Mouse (Mus musculus): Measurements from ENCODE around the gene Gm10665. TPM values are rescaled to one million over a fixed set of nuclear protein-coding genes. Genes with fewer than 3 reads are reported as not detected.
"Not testable (repeated sequence)": the region's sequence is repeated elsewhere in the genome, so short reads cannot be mapped to it uniquely, and the experiment has no call there.

Gm10665 gene
- polyA plus RNA-seq (2015; fragmentation: Nextera tagmentation; extraction: Ambion mirVana): not detected in 2 replicates

- H3K27me3 ChIP-seq; H3K4me1 ChIP-seq (replicated peaks); H3K27ac ChIP-seq; H3K4me3 ChIP-seq; H3K36me3 ChIP-seq; H3K9ac ChIP-seq; H3K4me2 ChIP-seq; H3K9me3 ChIP-seq (replicated peaks); ATAC-seq (replicated peaks; ENCODE audit: insufficient number of reproducible peaks, insufficient read depth, low FRiP score, low read depth): not testable (repeated sequence)
- no CpG with 5 or more reads among the region's 5 CpGs for WGBS
Measured at GRCm38 (mm10) chr7:22463975-22464374, at the start of gene Gm10665. Gene Gm10665, minus strand, starts transcription at chr7:22464075.

DNA sequence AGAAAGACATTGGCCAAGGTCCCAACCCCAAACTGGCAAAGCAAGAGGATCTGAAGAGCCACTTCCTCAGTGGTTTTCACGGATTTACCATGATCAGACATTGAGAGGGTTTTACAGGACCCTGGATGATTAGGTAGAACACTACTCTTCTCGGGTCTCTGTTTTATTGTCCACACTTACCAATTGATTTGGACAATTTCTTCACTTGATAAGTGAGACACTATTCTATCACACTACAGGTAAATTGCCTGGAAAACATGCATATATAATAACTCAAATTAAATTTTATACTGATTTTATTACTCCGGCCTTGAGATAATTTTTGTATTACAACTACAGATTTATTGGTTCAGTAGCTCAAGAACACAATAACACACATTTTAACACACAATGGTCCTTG is 35.7 kb upstream of the Gm10665 start, which contains the start of gene Vmn1r151:
TSS of gene Vmn1r151 (minus strand) at position 101 of the 400 bp plus-strand sequence.
- H3K4me3 ChIP-seq; H3K4me1 ChIP-seq (replicated peaks); ATAC-seq (replicated peaks; ENCODE audit: insufficient number of reproducible peaks, insufficient read depth, low FRiP score, low read depth); H3K9ac ChIP-seq; H3K9me3 ChIP-seq (replicated peaks); H3K27ac ChIP-seq; H3K4me2 ChIP-seq; H3K36me3 ChIP-seq; H3K27me3 ChIP-seq: not testable (repeated sequence)
- 23% methylated on average over 2 of the region's 3 CpGs for WGBS

GRCm38 (mm10) chr7:22438129-22438528 is 25.7 kb downstream of the Gm10665 start, which contains the start of gene Vmn1r149:
Gene Vmn1r149, minus strand, starts transcription at chr7:22438229.
- not testable (repeated sequence) for H3K27ac ChIP-seq; H3K9me3 ChIP-seq (replicated peaks); H3K36me3 ChIP-seq; H3K27me3 ChIP-seq; H3K9ac ChIP-seq; ATAC-seq (replicated peaks; ENCODE audit: insufficient number of reproducible peaks, insufficient read depth, low FRiP score, low read depth); H3K4me3 ChIP-seq; H3K4me1 ChIP-seq (replicated peaks); H3K4me2 ChIP-seq
- WGBS: no CpG with 5 or more reads among the region's 2 CpGs

DNA sequence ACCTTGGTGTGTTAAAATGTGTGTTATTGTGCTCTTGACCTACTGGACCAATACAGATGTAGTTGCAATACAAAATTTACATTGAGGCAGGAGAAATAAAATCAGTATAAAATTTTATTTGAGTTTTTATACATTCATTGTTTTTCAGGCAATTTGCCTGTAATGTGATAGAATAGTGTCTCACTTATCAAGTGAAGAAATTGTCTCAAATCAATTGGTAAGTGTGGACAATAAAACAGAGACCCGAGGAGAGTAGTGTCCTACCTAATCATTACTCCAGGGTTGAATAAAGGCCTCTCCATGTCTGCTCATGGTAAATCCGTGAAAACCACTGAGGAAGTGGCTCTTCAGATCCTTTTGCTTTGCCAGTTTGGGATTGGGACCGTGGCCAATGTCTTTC is 50.6 kb downstream of the Gm10665 start, which contains the start of gene Vmn1r148:
TSS of gene Vmn1r148 (plus strand) at position 301 of the 400 bp plus-strand sequence.
- not testable (repeated sequence) for H3K4me3 ChIP-seq; H3K4me2 ChIP-seq; H3K9ac ChIP-seq; H3K36me3 ChIP-seq; H3K9me3 ChIP-seq (replicated peaks); ATAC-seq (replicated peaks; ENCODE audit: insufficient number of reproducible peaks, insufficient read depth, low FRiP score, low read depth); H3K27me3 ChIP-seq; H3K27ac ChIP-seq; H3K4me1 ChIP-seq (replicated peaks)
- no CpG with 5 or more reads among the region's 3 CpGs for WGBS

Other genes starting within 250 kb of the Gm10665 start
- not detected in 2 replicates for gene Gm8453, start 234.6 kb downstream of the Gm10665 start, polyA plus RNA-seq (2015; fragmentation: Nextera tagmentation; extraction: Ambion mirVana)
- not detected in 2 replicates for gene Gm4187, start 134.4 kb downstream of the Gm10665 start, polyA plus RNA-seq (2015; fragmentation: Nextera tagmentation; extraction: Ambion mirVana)
- not detected in 2 replicates for gene Gm8660, start 93.0 kb downstream of the Gm10665 start, polyA plus RNA-seq (2015; fragmentation: Nextera tagmentation; extraction: Ambion mirVana)
- gene Vmn1r148, start 50.5 kb downstream of the Gm10665 start, polyA plus RNA-seq (2015; fragmentation: Nextera tagmentation; extraction: Ambion mirVana): not detected in 2 replicates
- gene Vmn1r149, start 25.8 kb downstream of the Gm10665 start, polyA plus RNA-seq (2015; fragmentation: Nextera tagmentation; extraction: Ambion mirVana): not detected in 2 replicates
- not detected in 2 replicates for gene Vmn1r151, start 35.6 kb upstream of the Gm10665 start, polyA plus RNA-seq (2015; fragmentation: Nextera tagmentation; extraction: Ambion mirVana)
- gene Vmn1r152, start 58.9 kb upstream of the Gm10665 start, polyA plus RNA-seq (2015; fragmentation: Nextera tagmentation; extraction: Ambion mirVana): not detected in 2 replicates
- not detected in 2 replicates for gene Gm8677, start 70.8 kb upstream of the Gm10665 start, polyA plus RNA-seq (2015; fragmentation: Nextera tagmentation; extraction: Ambion mirVana)
- gene Gm4201, start 101.3 kb upstream of the Gm10665 start, polyA plus RNA-seq (2015; fragmentation: Nextera tagmentation; extraction: Ambion mirVana): not detected in 2 replicates
- gene Gm4565, start 124.1 kb upstream of the Gm10665 start, polyA plus RNA-seq (2015; fragmentation: Nextera tagmentation; extraction: Ambion mirVana): not detected in 2 replicates
- not detected in 2 replicates for gene Vmn1r155, start 193.9 kb upstream of the Gm10665 start, polyA plus RNA-seq (2015; fragmentation: Nextera tagmentation; extraction: Ambion mirVana)
- not detected in 2 replicates for gene Gm8693, start 228.2 kb upstream of the Gm10665 start, polyA plus RNA-seq (2015; fragmentation: Nextera tagmentation; extraction: Ambion mirVana)

Measured in heart, embryonic 15.5 days (tissue).